Mouse (Mus musculus) fibroblast of lung, adult 2 months (primary cell): Measurements from ENCODE around the gene Saxo1.

ENCODE experiments used
- DNase-seq: peaks from one replicate; pipeline ENCODE4 v3.0.0-alpha.2; 2011; ENCODE audit warnings: low read depth

Saxo1 gene

DNA sequence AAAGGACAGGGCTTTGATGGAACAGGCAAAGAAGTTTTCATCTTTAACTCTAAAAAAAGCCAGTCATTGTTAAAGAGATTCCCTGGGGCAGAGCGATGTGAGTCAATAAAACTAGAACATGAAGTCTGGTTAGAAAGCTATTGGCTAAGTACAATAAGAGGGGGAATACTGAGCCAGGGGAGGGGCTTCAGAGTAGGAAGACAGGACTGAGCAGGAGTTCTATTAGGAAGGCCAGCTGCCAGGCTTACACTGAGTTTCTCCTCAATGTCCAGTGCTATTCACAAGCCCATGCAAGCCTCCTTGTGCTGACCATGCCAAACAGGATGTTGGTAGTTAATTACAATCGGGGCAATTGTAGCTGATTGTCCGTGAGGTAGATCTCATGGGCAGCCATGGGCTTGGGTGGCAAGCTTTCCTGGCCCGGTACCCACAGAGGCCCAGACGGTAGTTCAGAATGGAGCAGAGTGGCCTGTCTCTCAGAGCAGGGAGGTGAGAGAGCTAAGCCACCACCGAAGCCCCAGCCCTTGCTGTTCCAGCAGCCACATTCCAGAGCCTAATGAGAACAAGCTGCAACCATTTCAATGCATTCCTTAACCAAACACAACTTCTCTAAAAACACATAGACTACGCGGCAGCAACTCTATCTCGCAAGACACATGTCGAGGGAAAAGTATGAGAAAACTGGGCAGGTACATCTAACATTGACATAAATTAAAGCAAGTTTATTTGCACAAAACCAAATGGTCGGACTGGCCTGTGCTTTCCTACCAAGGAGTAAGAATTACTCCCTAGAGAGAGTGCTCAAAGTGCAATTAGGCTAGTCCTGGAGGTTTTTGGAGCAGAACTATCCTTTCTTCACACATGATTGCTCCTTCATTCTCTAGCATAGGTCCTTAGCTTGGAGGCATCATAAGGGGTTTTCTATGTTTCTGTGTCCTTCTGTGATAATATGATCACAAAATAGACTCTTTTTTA, 30.7 kb downstream of the Saxo1 start:
- DNase-seq: peak; percentile 52

- DNase-seq: no peak
These were observed 33.6 kb downstream of the Saxo1 start for GRCm38 (mm10) chr4:86524483-86524882.

GRCm38 (mm10) chr4:86523771-86524170, 34.4 kb downstream of the Saxo1 start:
- DNase-seq: no peak

GRCm38 (mm10) chr4:86520695-86521094, 37.4 kb downstream of the Saxo1 start:
- no peak for DNase-seq

DNA sequence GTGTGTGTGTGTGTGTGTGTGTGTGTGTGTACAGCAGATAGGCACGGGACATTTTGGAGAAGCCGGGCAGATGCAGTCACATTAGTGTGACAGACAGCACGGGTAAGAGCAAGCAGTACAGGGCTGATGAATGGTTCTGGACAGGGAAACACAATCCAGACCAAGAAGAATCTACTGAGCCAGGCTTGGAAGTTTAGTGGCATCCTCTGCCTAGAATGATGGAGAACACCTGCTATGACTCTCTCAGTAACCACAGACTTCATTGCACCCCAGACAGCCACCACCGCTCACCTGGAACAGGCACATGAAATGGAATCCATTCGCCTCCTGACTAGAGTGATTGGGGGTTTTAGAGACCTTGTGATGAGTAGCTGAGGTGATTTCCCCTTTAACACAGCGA, 38.2 kb downstream of the Saxo1 start:
- no peak for DNase-seq

- DNase-seq: no peak
These were observed 53.5 kb downstream of the Saxo1 start for GRCm38 (mm10) chr4:86504656-86505055.

DNA sequence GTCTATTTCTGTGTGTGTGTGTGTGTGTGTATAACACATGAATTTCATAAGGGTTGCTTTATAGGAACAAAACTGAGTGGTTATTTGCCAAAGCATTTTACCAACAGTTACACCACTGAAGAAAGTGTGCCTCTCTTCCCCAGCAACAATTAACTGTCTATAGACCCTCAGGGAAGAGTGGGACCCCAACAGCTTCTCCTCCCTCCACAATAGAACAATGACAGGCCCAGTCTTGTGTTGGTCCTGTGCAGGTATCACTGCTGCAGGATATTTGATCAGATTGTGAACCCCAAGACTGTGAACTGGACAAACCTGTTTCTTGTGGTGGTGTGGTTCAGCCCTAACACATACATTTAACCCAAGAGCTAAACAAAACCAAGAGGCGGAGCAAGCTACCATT, 58.6 kb downstream of the Saxo1 start:
- no peak for DNase-seq

- no peak for DNase-seq
These were observed 59.4 kb downstream of the Saxo1 start for GRCm38 (mm10) chr4:86498754-86499153.

GRCm38 (mm10) chr4:86489128-86489527, 69.0 kb downstream of the Saxo1 start:
- DNase-seq: no peak

DNA sequence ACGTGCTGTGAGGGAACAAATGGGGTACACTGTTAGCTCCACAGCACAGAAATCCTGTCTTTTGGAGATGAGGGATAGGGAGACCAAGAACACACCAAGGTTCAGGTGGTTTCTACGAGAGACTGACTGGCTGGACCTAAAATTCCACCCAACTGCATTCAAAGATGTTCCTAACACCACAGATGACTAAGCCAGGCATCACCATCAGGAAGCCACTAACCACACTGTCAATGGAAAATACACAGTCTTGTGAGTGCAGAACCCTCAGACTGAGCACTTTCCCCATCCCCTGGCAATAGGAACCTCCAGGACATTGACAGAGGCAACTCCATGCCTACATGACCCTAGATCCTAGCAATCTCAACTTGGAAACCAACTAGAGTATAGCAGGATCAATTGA, 71.2 kb downstream of the Saxo1 start:
- DNase-seq: no peak

GRCm38 (mm10) chr4:86486491-86486890, 71.6 kb downstream of the Saxo1 start:
- no peak for DNase-seq

- no peak for DNase-seq
These were observed 73.1 kb downstream of the Saxo1 start for GRCm38 (mm10) chr4:86485052-86485451.

- DNase-seq: no peak
These were observed 74.4 kb downstream of the Saxo1 start for GRCm38 (mm10) chr4:86483686-86484085.

DNA sequence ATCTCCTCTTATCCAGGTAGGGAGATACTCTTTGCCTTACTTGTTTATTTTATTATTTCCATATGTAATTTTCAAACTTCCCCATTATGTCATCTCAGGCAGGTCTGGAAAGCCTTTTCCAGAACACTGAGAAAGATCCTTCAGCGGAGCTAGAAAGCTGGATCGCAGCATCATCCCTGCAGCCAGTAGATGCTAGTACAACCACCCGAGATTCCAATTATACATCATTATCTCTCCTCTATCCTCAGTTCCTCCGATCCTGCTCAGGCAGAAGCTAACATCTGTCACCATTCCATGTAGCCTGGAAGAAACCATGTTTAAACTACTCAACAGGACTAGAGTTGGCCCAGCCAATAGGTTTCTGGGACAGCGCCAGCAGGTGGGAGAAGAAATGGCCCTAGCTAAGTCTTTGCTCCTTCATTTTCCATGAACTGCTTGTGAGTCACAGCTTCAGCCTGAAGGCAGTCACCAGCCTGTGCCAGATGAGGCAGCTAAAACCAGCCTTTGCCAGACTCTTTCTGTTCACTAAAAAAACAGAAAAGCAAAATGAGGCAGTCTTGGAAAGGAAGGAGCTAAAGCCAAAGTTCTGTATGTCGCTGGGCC, 75.0 kb downstream of the Saxo1 start:
- peak; percentile 58 for DNase-seq

DNA sequence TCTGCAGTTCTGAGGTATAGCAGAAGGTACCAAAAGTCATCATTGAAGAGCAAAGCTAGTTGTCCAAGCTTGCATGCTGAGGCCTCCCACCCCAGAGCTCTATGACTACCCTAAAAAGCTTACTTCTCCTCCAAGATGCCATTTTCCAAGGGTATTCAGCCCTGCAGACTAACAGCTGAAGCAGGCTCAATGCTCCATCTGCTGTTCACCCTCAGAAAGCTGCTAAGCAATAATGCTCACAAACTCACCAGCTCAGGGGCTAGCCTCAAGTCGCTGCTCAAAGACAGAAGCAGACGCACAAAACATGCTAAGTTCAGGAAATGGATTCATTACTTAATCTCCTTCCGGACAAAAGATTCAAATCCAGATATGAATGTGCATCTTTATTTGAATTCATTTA, 77.2 kb downstream of the Saxo1 start:
- no peak for DNase-seq

DNA sequence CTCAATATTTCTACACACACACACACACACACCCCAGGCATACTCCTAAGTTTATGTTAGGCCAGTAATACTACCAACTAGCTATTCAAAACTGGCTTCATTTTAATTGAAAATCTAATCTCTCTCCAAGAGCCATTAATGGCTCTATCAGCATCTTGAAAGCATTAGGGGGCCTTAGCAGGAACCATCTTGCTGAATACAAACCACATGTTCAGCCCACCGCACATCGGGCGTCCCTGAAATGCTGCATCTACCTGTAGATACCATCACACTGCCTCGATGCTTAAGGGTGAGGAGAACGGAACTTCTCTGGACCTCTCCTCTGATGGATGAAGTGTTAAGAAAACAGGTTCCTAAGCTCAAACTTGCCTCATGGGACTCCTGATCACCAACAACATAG, 93.3 kb downstream of the Saxo1 start:
- no peak for DNase-seq

- DNase-seq: no peak
These were observed 107.7 kb downstream of the Saxo1 start for GRCm38 (mm10) chr4:86450468-86450867.

DNA sequence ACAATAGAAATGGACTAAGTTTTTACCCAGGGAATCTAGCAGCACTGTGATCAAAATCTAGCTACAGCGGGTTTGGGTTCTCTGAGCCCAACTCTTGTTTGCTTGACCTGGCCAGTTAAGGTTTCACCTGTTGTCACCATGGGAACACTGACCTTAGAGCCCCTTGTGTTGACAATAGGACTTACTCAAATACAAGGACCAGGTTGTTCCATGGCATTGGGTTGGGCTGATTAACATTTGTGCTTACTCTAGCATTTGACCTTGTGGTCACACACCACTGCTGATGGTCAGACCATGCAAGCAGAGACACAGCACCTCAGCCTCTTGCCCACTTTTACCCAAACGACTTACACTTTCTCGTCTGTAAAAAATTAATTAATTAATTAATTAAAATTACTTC, 121.8 kb downstream of the Saxo1 start:
- DNase-seq: no peak

GRCm38 (mm10) chr4:86435631-86436030, 122.5 kb downstream of the Saxo1 start:
- DNase-seq: no peak

DNA sequence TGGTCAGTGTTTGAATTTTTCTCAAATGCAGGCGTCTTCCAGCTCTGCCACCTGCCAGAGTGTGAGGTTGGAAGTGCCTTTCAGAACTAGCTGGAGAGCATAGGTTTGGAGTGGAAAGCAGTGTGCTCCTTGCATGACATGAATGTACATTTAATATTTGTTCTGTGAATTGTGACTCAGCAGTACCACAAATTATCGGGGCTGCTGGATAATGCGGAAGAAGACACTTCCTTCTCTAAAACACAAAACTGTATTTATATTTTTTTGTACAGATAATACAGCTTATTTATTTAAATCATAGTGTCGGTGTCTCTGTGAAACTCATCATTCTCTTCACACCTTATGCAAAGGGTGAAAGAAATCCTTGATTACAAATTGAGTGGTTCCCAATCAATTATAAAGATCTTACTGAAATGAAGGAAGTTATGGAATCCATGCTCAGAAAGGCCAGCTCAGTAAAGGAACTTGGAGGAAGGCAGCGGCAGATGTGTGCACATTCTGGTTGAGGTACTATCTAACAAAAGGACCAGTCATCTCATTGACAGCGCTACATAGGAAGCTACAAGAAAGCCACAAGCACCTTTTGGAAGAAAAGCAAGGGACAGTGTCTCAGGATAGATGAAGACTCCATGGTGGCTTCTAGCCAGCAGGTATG, 129.9 kb downstream of the Saxo1 start:
- DNase-seq: no peak

GRCm38 (mm10) chr4:86427312-86427711, 130.8 kb downstream of the Saxo1 start:
- no peak for DNase-seq

GRCm38 (mm10) chr4:86426549-86426948, 131.6 kb downstream of the Saxo1 start:
- no peak for DNase-seq

DNA sequence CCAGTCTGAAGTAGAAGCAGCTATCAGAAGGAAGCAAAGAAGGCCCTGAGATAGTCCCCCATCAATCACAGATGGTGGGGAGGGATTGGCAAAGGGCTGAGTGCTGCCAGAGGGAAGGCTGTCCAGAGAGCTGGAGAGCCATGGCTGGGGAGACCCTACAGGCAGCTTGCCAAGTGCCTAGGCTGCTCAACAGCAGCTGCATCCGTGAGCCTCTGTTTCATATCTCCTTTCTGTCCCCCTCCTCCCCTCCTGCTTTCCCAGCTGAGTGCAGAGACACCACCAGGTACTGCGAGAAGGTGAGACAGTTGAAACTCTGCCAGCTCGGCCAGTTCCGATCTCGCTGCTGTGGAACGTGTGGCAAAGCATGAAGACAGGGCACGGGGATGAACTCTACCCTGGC, 132.5 kb downstream of the Saxo1 start:
- DNase-seq: no peak
